Mouse (Mus musculus): ENCODE data around the gene Tmem59.

Tmem59 gene

DNA sequence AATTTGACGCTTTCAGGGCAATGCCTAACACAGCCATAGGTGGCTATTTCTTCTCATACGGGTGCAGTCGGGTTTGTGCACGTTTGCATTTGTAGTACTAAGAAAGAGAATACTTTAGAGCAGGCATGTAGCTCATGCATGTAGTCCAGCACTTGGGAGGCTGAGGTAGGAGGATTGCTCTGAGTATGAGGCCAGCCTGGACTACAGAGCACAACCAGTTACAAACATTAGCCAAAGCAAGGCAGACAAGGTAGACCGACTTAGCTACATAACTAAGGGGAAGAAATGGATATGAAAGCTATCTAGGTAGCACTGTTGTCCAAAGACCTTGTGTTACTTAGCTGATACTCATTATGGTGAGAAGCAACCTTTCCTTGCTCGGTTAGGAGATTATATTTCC is 3.7 kb downstream of the Tmem59 start:
- no peak for DNase-seq

DNA sequence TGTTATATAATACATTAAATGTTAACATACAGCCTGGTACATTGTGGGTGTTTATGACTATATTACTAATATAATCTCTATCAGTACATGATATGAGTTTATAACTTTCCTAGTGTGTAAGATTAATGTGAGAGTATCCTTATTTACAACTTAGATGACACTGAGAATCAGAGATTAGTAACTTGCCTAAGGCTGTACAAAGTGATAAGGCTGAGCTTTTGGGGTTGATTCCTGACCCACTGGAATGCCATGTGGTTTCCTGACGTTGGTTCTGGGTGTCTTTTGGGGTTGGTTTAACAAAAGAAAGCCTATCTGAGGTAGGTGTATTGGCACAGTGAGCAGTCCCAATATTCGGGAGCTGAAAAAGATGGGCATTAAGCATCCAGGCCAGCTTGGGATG is 4.6 kb downstream of the Tmem59 start:
- no peak for DNase-seq

DNA sequence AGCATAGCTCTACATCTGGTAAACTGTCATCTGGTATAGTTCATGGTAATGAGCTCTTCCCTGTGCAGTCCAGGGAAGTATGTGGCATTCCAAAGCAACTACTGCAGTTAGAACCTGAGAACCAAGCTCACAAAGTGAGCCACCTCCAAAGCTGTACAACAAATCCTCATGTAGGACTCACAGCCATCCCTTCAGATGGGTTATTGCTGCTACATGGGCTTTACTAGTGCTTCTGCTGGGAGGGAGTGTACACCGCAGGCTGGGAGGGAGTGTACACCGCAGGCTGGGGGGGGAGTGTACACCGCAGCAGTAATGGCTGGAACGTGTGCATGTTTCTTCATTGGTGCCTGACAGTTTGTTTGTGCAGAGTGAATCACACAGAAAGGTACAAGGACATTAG is 5.0 kb downstream of the Tmem59 start:
- DNase-seq = no peak

DNA sequence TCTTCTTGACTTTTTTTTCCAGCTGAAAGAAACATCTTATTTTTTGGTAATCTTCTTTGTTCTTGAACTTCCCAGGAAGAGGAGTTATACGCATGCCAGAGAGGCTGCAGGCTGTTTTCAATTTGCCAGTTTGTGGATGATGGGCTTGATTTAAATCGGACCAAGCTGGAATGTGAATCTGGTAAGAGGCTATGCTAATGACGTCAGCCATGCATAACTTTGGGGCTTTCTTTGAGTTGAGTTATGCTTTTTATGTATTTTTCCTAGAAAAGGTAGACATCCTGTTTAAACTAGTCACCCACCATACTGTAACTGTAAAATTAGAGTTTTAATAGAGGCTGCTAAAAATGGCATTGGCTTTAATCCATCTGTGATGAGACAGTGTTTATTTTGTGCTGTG is 7.5 kb downstream of the Tmem59 start:
- DNase-seq = no peak

DNA sequence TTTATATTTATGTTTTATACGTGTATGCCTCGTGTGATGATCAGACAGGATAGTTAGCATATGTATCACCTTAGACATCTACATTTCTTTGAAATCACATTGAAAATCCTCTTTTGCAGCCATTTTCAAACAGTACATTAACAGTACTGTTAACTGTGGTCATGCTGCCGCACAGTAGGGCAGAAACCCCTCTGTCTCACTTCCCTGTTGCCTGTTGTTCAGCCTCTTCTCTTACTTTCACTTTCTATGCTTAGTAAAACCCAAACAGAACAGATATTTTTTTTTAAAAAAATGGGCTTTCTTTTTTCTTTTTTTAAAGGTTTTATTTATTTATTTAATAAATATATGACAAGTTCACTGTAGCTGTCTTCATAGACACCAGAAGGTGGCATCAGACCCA is 15.6 kb downstream of the Tmem59 start:
- DNase-seq = no peak

DNA sequence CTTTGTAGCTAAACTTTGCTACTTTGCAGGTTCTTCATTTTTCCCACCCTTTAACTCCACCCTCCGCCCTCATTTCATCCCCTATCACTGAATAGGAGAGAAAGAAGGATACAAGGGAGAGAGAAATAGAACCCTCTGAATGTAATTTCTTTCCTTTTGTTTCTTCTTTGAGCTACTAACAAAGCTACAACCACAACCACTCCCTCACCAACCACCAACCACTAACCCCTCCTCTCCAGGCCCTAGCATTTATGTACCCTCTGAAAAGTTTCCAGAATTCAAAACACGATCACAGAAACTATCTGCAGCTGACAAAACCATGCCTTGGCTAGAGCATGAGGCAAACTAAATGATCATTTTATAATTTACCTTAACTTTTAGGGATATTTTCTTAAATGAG is 18.3 kb downstream of the Tmem59 start:
- no peak for DNase-seq

DNA sequence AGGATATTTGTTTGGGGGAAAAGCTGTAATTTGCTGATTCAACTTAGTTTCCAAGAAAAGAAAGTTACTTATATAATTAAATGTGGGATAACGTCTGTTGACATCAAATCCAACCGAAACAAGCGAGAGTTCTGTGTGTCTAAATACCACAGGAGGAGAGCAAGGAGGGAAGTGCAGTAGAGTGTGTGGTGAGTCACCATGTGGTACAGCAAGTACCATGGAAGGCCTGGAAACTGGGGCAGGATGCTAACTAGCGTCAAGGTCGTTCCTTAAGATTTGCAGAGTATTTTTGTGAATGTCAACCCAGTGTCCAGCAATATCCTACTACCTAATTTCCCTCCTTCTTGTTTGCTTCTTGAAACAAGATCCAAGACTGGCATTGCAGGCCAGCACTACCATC is 19.9 kb downstream of the Tmem59 start:
- DNase-seq = no peak

DNA sequence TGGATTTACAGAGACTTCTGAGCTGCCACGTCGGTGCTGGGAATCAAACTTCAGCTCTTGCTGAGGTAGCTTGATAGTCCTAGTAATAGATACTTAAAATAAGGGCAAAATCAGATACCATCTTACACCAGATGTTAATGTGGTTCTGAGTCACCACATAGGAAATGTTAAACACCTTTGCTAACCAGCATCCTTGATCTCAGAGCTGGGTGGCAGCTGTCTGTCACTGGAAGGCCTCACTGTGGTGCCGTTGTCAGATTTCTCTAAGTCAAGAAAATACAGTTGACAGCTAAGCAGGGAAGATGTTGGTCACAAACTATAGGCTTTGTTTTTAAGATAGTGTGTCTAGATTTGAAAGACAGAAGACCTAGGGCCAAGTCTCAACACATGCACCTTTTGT is 23.6 kb downstream of the Tmem59 start:
- no peak for DNase-seq

DNA sequence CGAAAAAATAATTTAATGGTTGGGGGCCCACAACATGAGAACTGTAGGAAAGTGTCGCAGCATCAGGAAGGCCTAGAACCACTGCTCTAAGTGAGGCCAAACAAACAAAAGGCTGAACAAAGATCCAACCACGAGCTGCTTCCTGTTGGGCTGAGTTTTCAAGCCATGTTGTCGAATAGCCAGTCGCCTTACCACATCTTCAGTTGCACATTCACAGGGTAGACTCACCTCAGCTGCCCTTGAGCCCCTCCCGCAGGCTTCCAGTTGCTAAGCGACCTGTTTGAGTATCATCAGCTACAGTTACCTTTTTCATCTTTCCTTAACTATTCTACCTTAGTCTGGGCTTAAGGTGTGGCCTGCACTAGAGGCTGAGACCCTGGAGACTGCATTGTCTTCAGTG is 24.8 kb downstream of the Tmem59 start:
- DNase-seq = no peak

DNA sequence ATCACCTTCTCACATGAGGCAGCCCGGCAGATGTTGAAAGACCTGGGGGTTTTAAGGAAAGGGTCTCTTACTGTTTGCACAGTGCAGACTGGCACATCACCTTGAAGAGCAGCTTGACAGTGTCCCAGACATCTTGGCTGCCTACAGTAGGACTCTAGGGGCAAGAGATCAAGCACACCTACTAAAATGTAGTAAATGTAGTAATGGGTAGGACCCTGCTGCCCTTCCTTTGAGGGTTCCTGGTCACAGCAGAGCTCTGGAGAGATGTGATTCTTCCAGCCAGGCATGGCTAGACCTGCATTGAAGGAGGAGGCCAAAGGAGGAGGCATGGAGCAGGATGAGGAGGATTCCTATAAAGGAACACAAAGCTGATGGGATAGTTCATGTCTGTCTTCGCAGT is 28.8 kb downstream of the Tmem59 start:
- DNase-seq = no peak

DNA sequence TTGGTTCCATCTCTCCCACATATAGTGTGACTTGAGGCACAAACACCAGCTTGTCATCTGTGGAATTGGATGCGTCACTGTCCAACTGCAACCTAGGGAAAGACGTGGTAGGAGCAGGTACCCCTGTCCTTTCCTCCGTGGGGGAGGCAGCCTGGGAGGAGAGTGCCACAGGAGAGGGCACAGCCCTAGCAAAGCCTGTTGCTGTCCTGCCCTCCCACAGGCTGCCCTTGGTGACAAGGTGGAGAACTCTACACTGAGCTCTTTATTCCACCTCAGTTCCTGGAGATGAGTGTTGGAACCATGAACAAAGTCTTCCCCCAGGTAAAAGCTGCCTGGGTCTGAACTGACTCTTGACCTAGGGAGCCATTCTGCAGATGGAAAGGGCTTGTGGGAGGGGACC is 30.7 kb downstream of the Tmem59 start, which contains the start of gene Ldlrad1:
Gene Ldlrad1, plus strand, starts transcription at position 301 of the 400 bp plus-strand sequence.
- no peak for DNase-seq

DNA sequence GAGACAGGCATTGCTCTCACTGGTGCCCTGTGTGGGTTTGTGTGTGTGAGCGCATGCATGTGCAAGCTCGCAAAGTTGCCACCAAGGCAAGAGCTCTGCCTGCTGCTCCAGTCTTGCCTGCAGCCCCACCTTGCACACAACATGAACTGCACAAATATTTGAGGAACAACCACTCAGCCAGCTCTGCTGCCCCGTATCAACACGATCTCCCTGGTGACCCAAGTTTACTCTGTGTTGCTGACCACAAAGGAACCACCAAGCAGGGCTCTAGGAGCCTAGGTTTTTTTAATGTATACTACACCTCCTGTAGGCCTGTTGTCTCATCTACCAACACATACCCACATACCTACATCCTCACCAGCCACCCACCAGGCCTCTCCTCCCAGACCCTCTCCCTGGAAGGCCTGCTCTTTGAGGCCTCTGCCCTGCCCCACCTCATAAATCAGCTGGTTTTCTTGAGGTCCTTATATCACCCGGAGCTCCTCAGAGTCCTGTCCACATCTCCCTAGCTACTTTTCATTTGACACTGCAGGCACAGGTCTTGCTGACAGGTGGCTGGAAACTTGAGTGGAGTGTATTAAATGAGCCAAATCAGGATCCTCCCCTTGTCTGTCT is 32.4 kb downstream of the Tmem59 start:
- no peak for DNase-seq

DNA sequence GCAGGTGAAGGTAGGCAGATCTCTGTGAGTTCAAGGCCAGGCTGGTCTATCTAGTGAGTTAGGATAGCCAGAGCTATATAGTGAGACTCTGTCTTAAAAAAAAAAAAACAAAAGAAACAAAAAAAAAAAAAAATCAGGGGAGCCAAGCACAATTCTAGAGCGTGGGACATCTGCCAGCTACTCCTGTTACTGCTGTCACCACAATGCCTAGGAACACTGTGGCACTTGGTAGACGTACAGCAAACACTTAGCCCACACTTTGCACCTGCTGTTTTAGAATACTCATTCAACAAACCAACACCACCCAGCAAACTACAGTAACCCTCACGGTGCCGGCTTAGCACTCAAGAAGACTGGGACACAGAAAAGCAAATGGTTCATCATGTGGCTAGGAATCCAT is 33.3 kb downstream of the Tmem59 start:
- DNase-seq = no peak

DNA sequence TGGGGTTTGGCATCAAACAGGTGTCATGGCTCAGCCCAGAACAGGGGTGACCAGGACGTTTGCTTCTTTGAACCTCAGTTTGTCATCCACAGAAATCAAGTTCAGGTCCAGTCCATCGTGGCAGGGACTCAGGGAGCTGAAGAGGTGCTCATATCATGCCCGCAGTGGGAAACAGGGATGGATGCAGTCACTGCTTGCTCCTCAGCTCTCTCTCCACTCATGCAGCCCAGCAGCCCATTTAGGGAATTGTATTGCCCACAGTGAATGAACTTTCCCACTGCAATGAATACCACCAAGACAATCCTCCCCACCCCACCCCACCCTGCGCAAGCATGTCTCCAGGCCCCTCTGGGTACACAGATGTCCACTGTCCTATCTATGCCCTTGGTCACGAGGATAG is 33.7 kb downstream of the Tmem59 start:
- DNase-seq = no peak

DNA sequence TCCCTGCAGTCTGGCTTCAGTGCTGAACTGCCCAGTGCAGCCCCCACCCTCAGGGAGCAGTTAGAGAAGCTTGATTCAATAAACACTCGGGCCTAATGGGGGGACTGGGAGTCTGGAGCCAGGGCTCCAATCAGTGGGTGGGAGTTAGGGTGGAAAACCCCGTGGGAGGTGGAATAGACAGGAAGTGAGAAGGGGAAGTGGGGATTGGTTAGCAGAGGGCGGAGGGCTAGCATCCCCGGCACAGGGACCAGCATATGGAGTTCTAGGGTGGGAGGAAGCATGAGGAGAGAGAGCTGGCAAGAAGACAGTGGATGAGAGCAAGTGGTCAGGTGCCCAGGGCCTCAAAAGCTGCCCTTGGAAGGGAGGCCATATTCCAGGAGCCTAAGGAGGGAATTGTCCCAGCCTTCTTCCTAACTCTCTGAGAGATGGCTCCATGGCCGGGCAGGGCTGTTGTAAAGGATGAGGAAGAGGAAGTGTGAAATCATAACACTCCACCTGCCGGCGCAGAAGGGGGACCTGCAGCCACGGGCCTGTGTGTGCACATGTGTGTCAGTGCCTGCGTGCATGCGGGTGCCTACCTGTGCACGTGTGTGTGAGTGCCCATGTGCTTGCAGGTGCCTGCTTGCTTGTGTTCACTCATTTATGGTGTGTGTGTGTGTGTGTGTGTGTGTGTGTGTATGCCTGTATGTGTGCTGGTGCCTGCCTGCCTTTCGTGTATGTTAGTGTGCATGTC is 35.2 kb downstream of the Tmem59 start:
- no peak for DNase-seq

DNA sequence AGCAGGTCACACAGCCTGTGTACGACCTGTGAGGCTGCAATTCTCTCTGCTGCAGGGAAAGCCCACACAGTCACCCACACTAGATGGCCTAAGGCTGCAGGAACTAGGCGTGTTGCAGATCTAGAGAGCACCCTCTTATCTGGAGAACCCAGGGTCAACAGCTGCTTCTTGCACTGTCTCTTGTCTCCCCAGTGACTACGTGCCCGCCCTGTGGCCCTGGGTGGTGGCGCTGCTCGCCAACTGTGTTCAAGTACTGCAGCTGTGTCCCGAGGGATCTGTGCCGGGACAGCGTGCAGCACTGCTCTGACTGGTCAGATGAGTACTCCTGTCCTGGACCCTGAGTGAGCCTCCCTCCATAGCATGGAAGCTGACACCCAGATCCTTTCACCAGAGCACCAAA is 39.4 kb downstream of the Tmem59 start:
- no peak for DNase-seq

DNA sequence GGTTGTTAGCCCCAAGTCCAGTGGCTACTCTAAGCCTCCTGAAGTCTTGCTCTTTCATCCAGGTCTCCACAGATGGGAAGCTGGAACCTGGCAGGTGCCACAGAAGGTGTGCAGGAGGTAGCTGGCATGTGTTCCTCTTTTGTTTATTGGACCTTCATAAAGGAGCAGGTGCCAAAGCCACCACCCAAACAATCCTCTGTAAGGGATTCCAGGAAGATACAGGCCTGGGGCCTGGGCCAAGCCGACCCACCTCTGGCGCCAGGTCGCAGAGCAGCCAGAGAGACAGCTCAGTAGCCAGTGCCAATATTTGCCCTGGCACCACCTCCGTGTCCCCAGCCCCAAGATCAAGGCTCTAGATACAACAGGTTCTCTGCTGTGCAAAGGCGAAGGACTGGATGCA is 43.3 kb downstream of the Tmem59 start:
- DNase-seq = peak; percentile 10 to 13

DNA sequence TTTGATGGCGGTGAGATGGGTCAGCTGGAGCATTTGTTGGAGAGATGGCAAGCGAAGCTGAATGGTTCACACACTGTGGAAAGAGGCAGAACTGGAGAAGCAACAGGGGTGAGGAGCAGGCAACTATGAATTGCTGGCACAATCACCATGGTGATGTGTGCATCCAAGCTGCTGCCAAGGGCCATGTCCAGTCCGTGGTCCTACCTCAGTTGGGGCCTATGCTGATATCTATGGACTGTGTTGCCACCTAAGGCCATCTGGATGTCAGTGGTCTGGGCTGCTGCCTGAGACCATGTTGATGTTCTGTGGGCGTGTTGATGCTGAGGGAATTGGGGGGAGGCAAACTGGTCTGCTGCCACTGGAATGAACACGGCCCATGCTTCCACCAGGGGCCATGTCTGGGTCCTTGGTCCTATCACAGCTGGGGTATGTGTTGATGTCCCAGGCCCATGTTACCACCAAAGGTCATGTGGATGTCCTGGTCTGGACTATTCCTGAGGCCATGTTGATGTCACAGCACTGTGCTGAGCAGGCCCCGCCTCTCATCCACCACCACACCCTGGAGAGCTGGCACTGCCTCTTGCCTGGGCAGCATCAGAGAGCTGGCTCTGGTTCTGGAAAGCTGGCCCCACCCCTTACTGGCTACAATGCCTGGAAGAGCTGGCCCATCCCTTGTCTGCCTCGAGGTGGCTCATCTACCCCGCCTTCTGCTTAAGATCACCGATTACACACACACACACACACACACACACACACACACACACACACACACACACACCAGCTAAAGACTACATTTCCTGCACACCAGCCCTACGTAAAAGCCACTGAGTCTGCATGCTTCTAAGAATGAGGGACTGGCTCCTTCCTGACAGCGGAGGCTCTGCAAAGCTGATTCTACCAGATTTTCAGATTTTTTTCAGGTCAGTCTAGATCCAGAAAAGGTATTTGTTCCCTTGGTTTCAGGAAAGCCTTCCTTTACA is 45.3 kb downstream of the Tmem59 start:
- DNase-seq = peak; percentile 35 to 46

DNA sequence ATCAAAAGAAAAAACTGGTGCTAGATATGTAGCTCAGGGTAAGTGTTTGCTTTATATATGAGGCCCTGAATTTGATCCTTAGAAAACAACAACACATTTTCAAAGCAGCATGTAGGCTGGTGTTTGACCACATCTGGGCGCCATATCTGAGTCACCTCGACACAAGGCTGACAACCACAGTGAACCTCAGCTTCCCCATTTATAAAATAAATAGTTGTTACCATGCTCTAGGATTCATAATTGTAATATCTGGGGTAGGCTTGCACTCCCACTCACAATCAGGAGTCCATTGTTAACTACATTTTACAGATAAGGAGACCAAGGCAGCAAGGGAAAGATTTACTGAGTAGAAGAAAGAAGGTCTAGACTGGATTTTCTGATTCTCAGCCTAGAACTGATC is 48.1 kb downstream of the Tmem59 start:
- DNase-seq = no peak

DNA sequence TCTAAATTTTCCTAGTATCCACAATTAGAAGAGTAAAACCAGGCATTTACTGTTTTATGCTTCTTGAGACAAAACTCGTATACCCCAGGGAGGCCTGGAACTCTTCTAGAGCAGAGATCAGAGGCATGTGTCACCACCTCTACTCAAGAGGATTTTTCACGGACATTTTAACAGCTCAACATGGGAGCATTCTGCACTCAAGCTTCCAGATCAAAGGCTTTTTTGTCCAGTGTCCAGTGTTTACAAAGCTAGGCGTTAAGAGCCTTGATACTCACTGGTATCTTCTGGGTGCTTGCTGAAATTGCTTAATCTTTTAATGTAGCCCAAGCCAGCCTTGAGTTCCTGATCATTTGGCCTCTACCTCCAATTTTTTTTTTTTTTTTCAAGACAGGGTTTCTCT is 54.0 kb downstream of the Tmem59 start:
- no peak for DNase-seq

DNA sequence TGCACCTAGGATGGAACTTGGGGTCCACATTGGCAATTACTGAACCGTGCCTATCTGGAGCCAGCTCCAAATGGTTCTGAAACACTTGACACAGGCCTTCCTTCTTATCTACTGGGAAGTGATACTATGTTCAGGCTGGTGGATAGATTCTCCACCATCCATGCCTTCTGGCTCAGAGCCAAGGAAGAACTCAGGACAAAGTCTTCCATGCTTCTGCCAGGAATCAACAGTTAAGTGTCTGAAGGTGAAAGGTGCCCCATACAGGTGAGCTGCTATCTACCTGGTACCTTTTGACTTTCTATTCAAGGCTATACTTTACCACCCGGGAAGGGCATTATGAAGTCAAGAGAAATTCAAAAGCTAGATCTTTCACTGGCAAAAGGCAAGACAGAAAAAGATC is 60.1 kb downstream of the Tmem59 start:
- no peak for DNase-seq

DNA sequence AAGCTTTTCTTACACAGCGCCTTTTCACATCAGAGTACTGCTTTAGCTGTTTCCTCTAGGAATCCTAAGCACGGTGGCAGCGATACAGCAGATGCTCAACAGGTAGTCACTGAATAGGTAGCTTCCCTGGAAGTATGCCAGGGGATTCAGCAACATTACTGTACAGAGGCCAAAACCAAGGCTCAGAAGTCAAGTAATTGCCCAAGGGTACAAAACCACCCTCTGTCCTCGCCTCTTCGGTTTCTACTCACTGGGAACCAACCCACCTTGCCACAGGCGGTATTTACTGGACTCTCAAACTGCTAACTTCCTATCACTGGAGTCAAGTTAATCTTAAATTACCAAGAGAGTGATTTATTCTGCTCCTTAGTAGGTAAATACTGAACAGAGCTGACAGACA is 62.0 kb downstream of the Tmem59 start:
- no peak for DNase-seq
